Mouse (Mus musculus) liver, embryonic 14.5 days (tissue): ENCODE measurements at regions not wholly inside any gene's neighbourhood (a gene's known extent, or its start where the extent isn't known, plus 50 kb on each side); places are given as distances from the start of the nearest gene placed in this dataset.
"Not testable (repeated sequence)": the region's sequence is repeated elsewhere in the genome, so short reads cannot be mapped to it uniquely, and the experiment has no call there.

ENCODE experiments used
- CTCF ChIP-seq: IDR thresholded peaks from 2 replicates; pipeline ENCODE4 v1.5.1; 2016; ENCODE audit warnings: antibody characterized with exemption, low read depth, control low read depth
- EP300 ChIP-seq: IDR thresholded peaks from 2 replicates; pipeline ENCODE4 v1.6.1; 2016; ENCODE audit warnings: antibody characterized with exemption, low read depth

GRCm38 (mm10) chr13:111883768-111884566 lies 75.2 kb upstream of the Map3k1 start:
- not testable (repeated sequence) for TF ChIP-seq CTCF, EP300
